Mouse (Mus musculus) neural tube, embryonic 14.5 days (tissue): ENCODE measurements at regions not wholly inside any gene's neighbourhood (a gene's known extent, or its start where the extent isn't known, plus 50 kb on each side); places are given as distances from the start of the nearest gene placed in this dataset.
"Not testable (repeated sequence)": the region's sequence is repeated elsewhere in the genome, so short reads cannot be mapped to it uniquely, and the experiment has no call there.

Experiments
- ATAC-seq: fragments of 200-750 bp; cut with Nextera tagmentation; 2 replicates; pipeline ENCODE4 v1.8.0; 2017; ENCODE audit warnings: low read depth, mild to moderate bottlenecking, moderate TSS enrichment, moderate library complexity
- H3K27ac ChIP-seq: fragments of 300-500 bp; sonication (generic); 2 replicates; pipeline ENCODE4 v1.5.1; 2014; ENCODE audit warnings: low read depth, mild to moderate bottlenecking, control low read depth, low read length, moderate library complexity, mixed read lengths
- H3K27me3 ChIP-seq: fragments of 300-500 bp; sonication (generic); 2 replicates; pipeline ENCODE4 v1.6.1; 2014; ENCODE audit warnings: low read length; ENCODE audit not compliant: control insufficient read depth, insufficient read depth
- H3K36me3 ChIP-seq: fragments of 300-500 bp; sonication (generic); 2 replicates; pipeline ENCODE4 v1.6.1; 2014; ENCODE audit warnings: low read length, mixed read lengths; ENCODE audit not compliant: control insufficient read depth, insufficient read depth
- H3K4me1 ChIP-seq: fragments of 300-500 bp; sonication (generic); 2 replicates; pipeline ENCODE4 v1.6.1; 2014; ENCODE audit warnings: low read length; ENCODE audit not compliant: control insufficient read depth, insufficient read depth
- H3K4me2 ChIP-seq: fragments of 300-500 bp; sonication (generic); 2 replicates; pipeline ENCODE4 v1.6.1; 2014; ENCODE audit warnings: mild to moderate bottlenecking, low read depth, low read length, control low read depth
- H3K4me3 ChIP-seq: fragments of 300-500 bp; sonication (generic); 2 replicates; pipeline ENCODE4 v1.5.1; 2014; ENCODE audit warnings: low read depth, low read length, control low read depth, mixed read lengths
- H3K9ac ChIP-seq: fragments of 300-500 bp; sonication (generic); replicated peaks from 2 replicates; pipeline ENCODE4 v1.6.1; 2014; ENCODE audit warnings: low read depth, mild to moderate bottlenecking, control low read depth, low read length, mixed read lengths
- H3K9me3 ChIP-seq: fragments of 300-500 bp; sonication (generic); 2 replicates; pipeline ENCODE4 v1.6.1; 2016; ENCODE audit warnings: low read length; ENCODE audit not compliant: control insufficient read depth
- WGBS: fragments of 180-500 bp; shearing (Covaris S2); extraction: QIAGEN DNeasy Blood & Tissue Kit; methylation state at CpG from one replicate; pipeline ENCODE4 v1.1.7; 2014; 5-methylcytosine and 5-hydroxymethylcytosine counted together

DNA sequence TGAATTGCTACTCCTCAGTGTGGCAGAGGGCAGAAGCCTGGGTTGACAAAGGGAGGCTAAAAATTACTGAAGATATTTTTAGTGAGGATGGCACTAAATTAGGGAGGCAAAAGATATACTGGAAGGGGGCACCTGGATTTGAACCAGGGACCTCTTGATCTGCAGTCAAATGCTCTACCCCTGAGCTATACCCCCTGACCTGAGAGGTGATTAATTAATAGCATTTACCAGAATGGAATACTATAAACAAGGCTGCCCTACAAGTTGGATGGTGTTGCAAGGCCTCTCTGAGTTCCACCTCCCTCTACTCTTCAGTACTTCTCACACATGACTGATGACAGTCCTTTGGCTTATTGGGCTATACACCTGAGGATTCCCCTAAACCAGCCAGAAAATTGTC lies 136.6 kb upstream of the Zfp746 start:
- Histone ChIP-seq H3K36me3 (no peaks in the 10 kb centered on the region), H3K4me1 (no peaks in the 10 kb centered on the region), H3K27me3 (no peaks in the 10 kb centered on the region), H3K4me2 (no peak overlapping the region), H3K9ac (no peak overlapping the region), H3K4me3 (no peak overlapping the region), H3K27ac (no peak overlapping the region), H3K9me3 (no peaks in the 10 kb centered on the region)
- ATAC-seq, result no peak

GRCm38 (mm10) chr6:48221806-48222205 lies 135.4 kb upstream of the Zfp746 start:
- H3K27ac ChIP-seq, H3K36me3 ChIP-seq, H3K4me3 ChIP-seq, H3K4me1 ChIP-seq, H3K27me3 ChIP-seq, ATAC-seq, H3K9ac ChIP-seq, H3K4me2 ChIP-seq, H3K9me3 ChIP-seq: not testable (repeated sequence)
- WGBS, result 49% methylated on average over 1 of the region's 1 CpGs

- 92% methylated on average over 4 of the region's 4 CpGs for WGBS
- Histone ChIP-seq H3K36me3 (no peaks in the 10 kb centered on the region), H3K4me3 (no peak overlapping the region), H3K27ac (no peak overlapping the region), H3K4me2 (no peak overlapping the region), H3K4me1 (no peaks in the 10 kb centered on the region), H3K27me3 (no peaks in the 10 kb centered on the region), H3K9me3 (no peaks in the 10 kb centered on the region), H3K9ac (no peak overlapping the region)
- ATAC-seq, result no peak
Observed at GRCm38 (mm10) chr6:48215212-48215611, 128.8 kb upstream of the Zfp746 start.

- no peak for ATAC-seq
- Histone ChIP-seq H3K4me1 (no peaks in the 10 kb centered on the region), H3K9me3 (no peaks in the 10 kb centered on the region), H3K4me3 (no peak overlapping the region), H3K36me3 (no peaks in the 10 kb centered on the region), H3K27ac (no peak overlapping the region), H3K27me3 (no peaks in the 10 kb centered on the region), H3K4me2 (no peak overlapping the region), H3K9ac (no peak overlapping the region)
- WGBS, result 96% methylated on average over 2 of the region's 2 CpGs
Observed at GRCm38 (mm10) chr6:48209739-48210138, 123.3 kb upstream of the Zfp746 start.

- Histone ChIP-seq H3K4me2 (no peak overlapping the region), H3K27me3 (no peaks in the 10 kb centered on the region), H3K27ac (no peak overlapping the region), H3K4me3 (no peak overlapping the region), H3K9me3 (no peaks in the 10 kb centered on the region), H3K36me3 (no peaks in the 10 kb centered on the region), H3K9ac (no peak overlapping the region), H3K4me1 (no peaks in the 10 kb centered on the region)
- no peak for ATAC-seq
- WGBS, result 89% methylated on average over 2 of the region's 2 CpGs
Observed at GRCm38 (mm10) chr6:48209103-48209502, 122.7 kb upstream of the Zfp746 start.

- 88% methylated on average over 5 of the region's 5 CpGs for WGBS
- no peaks in the 10 kb centered on the region for H3K4me1 ChIP-seq
Observed at GRCm38 (mm10) chr6:48205722-48206121, 119.3 kb upstream of the Zfp746 start.

GRCm38 (mm10) chr6:48199951-48200350 lies 113.6 kb upstream of the Zfp746 start:
- Histone ChIP-seq H3K27ac (no peak overlapping the region), H3K9ac (no peak overlapping the region), H3K9me3 (no peaks in the 10 kb centered on the region), H3K36me3 (no peaks in the 10 kb centered on the region), H3K4me2 (no peak overlapping the region), H3K27me3 (no peaks in the 10 kb centered on the region), H3K4me3 (no peak overlapping the region), H3K4me1 (no peaks in the 10 kb centered on the region)
- no peak for ATAC-seq
- 62% methylated on average over 3 of the region's 3 CpGs for WGBS

More at GRCm38 (mm10) chr6:48205722-48206121, 119.3 kb upstream of the Zfp746 start:
- no peak overlapping the region for H3K9ac ChIP-seq
- no peaks in the 10 kb centered on the region for H3K36me3 ChIP-seq
- no peaks in the 10 kb centered on the region for H3K27me3 ChIP-seq
- no peaks in the 10 kb centered on the region for H3K9me3 ChIP-seq
- ATAC-seq, result no peak
- no peak overlapping the region for H3K4me2 ChIP-seq
- H3K27ac ChIP-seq, result no peak overlapping the region
- no peak overlapping the region for H3K4me3 ChIP-seq

DNA sequence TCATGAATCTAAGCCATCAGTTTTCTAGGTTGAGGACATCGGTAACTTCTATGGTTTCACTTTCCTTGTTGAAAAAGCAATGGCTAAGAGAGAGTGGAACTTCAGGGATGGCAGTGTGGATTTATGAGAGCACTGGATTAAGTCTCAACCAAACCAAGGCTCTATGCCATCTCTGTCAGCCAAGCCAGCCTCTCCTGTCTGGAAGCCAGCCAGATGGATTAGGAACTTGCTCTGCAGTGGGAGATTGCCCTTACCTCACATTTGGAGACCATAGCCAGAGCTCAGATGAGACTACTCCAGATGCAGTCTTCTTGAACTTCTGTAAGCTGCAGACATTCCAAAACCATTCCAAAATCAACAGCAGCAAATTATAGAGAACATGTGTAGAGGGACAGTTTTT lies 112.4 kb upstream of the Zfp746 start:
- no peaks in the 10 kb centered on the region for H3K4me1 ChIP-seq
- no peak overlapping the region for H3K27ac ChIP-seq
- no peaks in the 10 kb centered on the region for H3K27me3 ChIP-seq
- no peak for ATAC-seq
- no peaks in the 10 kb centered on the region for H3K36me3 ChIP-seq
- no peaks in the 10 kb centered on the region for H3K9me3 ChIP-seq
- 57% methylated on average over 1 of the region's 1 CpGs for WGBS
- H3K4me3 ChIP-seq, result no peak overlapping the region
- H3K4me2 ChIP-seq, result no peak overlapping the region
- no peak overlapping the region for H3K9ac ChIP-seq

GRCm38 (mm10) chr6:48197696-48198378 lies 111.4 kb upstream of the Zfp746 start:
- H3K4me2 ChIP-seq, result no peak overlapping the region
- H3K4me1 ChIP-seq, result no peaks in the 10 kb centered on the region
- H3K9ac ChIP-seq, result no peak overlapping the region
- ATAC-seq, result no peak
- no peaks in the 10 kb centered on the region for H3K27me3 ChIP-seq
- H3K9me3 ChIP-seq, result no peaks in the 10 kb centered on the region
- H3K4me3 ChIP-seq, result no peak overlapping the region
- no peak overlapping the region for H3K27ac ChIP-seq
- WGBS, result 38% methylated on average over 4 of the region's 4 CpGs
- H3K36me3 ChIP-seq, result no peaks in the 10 kb centered on the region
